Mouse (Mus musculus): ENCODE results near the gene Fzd4. TPM values are rescaled to one million over a fixed set of nuclear protein-coding genes. Genes with fewer than 3 reads are reported as not detected.

Fzd4 gene
- polyA plus RNA-seq, 1 experiment from 2014 or later, result 8.5 TPM

GRCm38 (mm10) chr7:89418917-89419679, 14.9 kb downstream of the Fzd4 start:
- Histone ChIP-seq H3K9ac (ENCODE audit: low read length) (no peak overlapping the region; the same call in 1 of the 2 replicates), H3K9me3 (replicated peaks; ENCODE audit: control insufficient read depth, low read length) (no peaks in the 10 kb centered on the region), H3K27me3 (ENCODE audit: control insufficient read depth, insufficient read depth, low read length) (no peaks in the 10 kb centered on the region), H3K36me3 (ENCODE audit: control insufficient read depth, insufficient read depth) (no peaks in the 10 kb centered on the region), H3K27ac (ENCODE audit: low read length) (peak overlapping the region; percentile 77), H3K4me1 (ENCODE audit: control insufficient read depth, insufficient read depth, low read length) (peaks cover 4% of the 10 kb centered on the region; the same call in 1 of the 2 replicates), H3K4me3 (ENCODE audit: low read length) (peak overlapping the region; percentile 17; the same call in 1 of the 2 replicates), H3K4me2 (ENCODE audit: low read depth, low read length) (peak overlapping the region; percentile 26)
- no peak for ATAC-seq (replicated peaks; ENCODE audit: extremely low read depth, insufficient read depth, low FRiP score)
- 38% methylated on average over 3 of the region's 3 CpGs for WGBS

- Histone ChIP-seq H3K9me3 (replicated peaks; ENCODE audit: control insufficient read depth, low read length) (no peaks in the 10 kb centered on the region), H3K4me3 (ENCODE audit: low read length) (no peak overlapping the region), H3K27ac (ENCODE audit: low read length) (no peak overlapping the region), H3K4me1 (ENCODE audit: control insufficient read depth, insufficient read depth, low read length) (peaks cover 2% of the 10 kb centered on the region; the same call in 1 of the 2 replicates), H3K36me3 (ENCODE audit: control insufficient read depth, insufficient read depth) (no peaks in the 10 kb centered on the region), H3K4me2 (ENCODE audit: low read depth, low read length) (no peak overlapping the region), H3K27me3 (ENCODE audit: control insufficient read depth, insufficient read depth, low read length) (no peaks in the 10 kb centered on the region), H3K9ac (ENCODE audit: low read length) (no peak overlapping the region)
- no peak for ATAC-seq (replicated peaks; ENCODE audit: extremely low read depth, insufficient read depth, low FRiP score)
- 93% methylated on average over 5 of the region's 5 CpGs for WGBS
Measured at GRCm38 (mm10) chr7:89421294-89421693, 17.1 kb downstream of the Fzd4 start.

- no peaks in the 10 kb centered on the region for H3K27me3 ChIP-seq (ENCODE audit: control insufficient read depth, insufficient read depth, low read length)
- H3K4me1 ChIP-seq (ENCODE audit: control insufficient read depth, insufficient read depth, low read length), result 0 out of 2 replicates have a peak, but pooled peaks cover 2% of the 10 kb centered on the region
- no peak overlapping the region for H3K27ac ChIP-seq (ENCODE audit: low read length)
- H3K4me3 ChIP-seq (ENCODE audit: low read length), result no peak overlapping the region
- H3K9me3 ChIP-seq (replicated peaks; ENCODE audit: control insufficient read depth, low read length), result no peaks in the 10 kb centered on the region
- no peaks in the 10 kb centered on the region for H3K36me3 ChIP-seq (ENCODE audit: control insufficient read depth, insufficient read depth)
- no peak for ATAC-seq (replicated peaks; ENCODE audit: extremely low read depth, insufficient read depth, low FRiP score)
- no peak overlapping the region for H3K4me2 ChIP-seq (ENCODE audit: low read depth, low read length)
- WGBS, result 50% methylated on average over 8 of the region's 8 CpGs
- no peak overlapping the region for H3K9ac ChIP-seq (ENCODE audit: low read length)
Measured at GRCm38 (mm10) chr7:89422650-89423049, 18.5 kb downstream of the Fzd4 start.

- no peaks in the 10 kb centered on the region for H3K9me3 ChIP-seq (replicated peaks; ENCODE audit: control insufficient read depth, low read length)
- H3K36me3 ChIP-seq (ENCODE audit: control insufficient read depth, insufficient read depth), result no peaks in the 10 kb centered on the region
- 22% methylated on average over 5 of the region's 5 CpGs for WGBS
- no peak overlapping the region for H3K4me2 ChIP-seq (ENCODE audit: low read depth, low read length)
- no peak overlapping the region for H3K9ac ChIP-seq (ENCODE audit: low read length)
- H3K27me3 ChIP-seq (ENCODE audit: control insufficient read depth, insufficient read depth, low read length), result no peaks in the 10 kb centered on the region
- no peak for ATAC-seq (replicated peaks; ENCODE audit: extremely low read depth, insufficient read depth, low FRiP score)
- H3K4me3 ChIP-seq (ENCODE audit: low read length), result no peak overlapping the region
- H3K4me1 ChIP-seq (ENCODE audit: control insufficient read depth, insufficient read depth, low read length), result 0 out of 2 replicates have a peak, but pooled peaks cover under 1% of the 10 kb centered on the region
- no peak overlapping the region for H3K27ac ChIP-seq (ENCODE audit: low read length)
Measured at GRCm38 (mm10) chr7:89423194-89423593, 19.0 kb downstream of the Fzd4 start.

GRCm38 (mm10) chr7:89423688-89424255, 19.6 kb downstream of the Fzd4 start:
- H3K27ac ChIP-seq (ENCODE audit: low read length), result no peak overlapping the region
- ATAC-seq (replicated peaks; ENCODE audit: extremely low read depth, insufficient read depth, low FRiP score), result no peak
- WGBS, result 66% methylated on average over 8 of the region's 8 CpGs
- no peak overlapping the region for H3K4me2 ChIP-seq (ENCODE audit: low read depth, low read length)
- no peaks in the 10 kb centered on the region for H3K27me3 ChIP-seq (ENCODE audit: control insufficient read depth, insufficient read depth, low read length)
- H3K9me3 ChIP-seq (replicated peaks; ENCODE audit: control insufficient read depth, low read length), result no peaks in the 10 kb centered on the region
- no peaks in the 10 kb centered on the region for H3K4me1 ChIP-seq (ENCODE audit: control insufficient read depth, insufficient read depth, low read length)
- H3K36me3 ChIP-seq (ENCODE audit: control insufficient read depth, insufficient read depth), result no peaks in the 10 kb centered on the region
- no peak overlapping the region for H3K9ac ChIP-seq (ENCODE audit: low read length)
- H3K4me3 ChIP-seq (ENCODE audit: low read length), result no peak overlapping the region

- Histone ChIP-seq H3K27me3 (ENCODE audit: control insufficient read depth, insufficient read depth, low read length) (no peaks in the 10 kb centered on the region), H3K36me3 (ENCODE audit: control insufficient read depth, insufficient read depth) (no peaks in the 10 kb centered on the region), H3K4me1 (ENCODE audit: control insufficient read depth, insufficient read depth, low read length) (no peaks in the 10 kb centered on the region), H3K9ac (ENCODE audit: low read length) (no peak overlapping the region), H3K4me3 (ENCODE audit: low read length) (no peak overlapping the region), H3K27ac (ENCODE audit: low read length) (no peak overlapping the region), H3K4me2 (ENCODE audit: low read depth, low read length) (no peak overlapping the region), H3K9me3 (replicated peaks; ENCODE audit: control insufficient read depth, low read length) (no peaks in the 10 kb centered on the region)
- no peak for ATAC-seq (replicated peaks; ENCODE audit: extremely low read depth, insufficient read depth, low FRiP score)
- WGBS, result 86% methylated on average over 5 of the region's 5 CpGs
Measured at GRCm38 (mm10) chr7:89424659-89425058, 20.5 kb downstream of the Fzd4 start.

GRCm38 (mm10) chr7:89425803-89426725, 21.9 kb downstream of the Fzd4 start:
- Histone ChIP-seq H3K9ac (ENCODE audit: low read length) (no peak overlapping the region), H3K4me3 (ENCODE audit: low read length) (no peak overlapping the region), H3K4me1 (ENCODE audit: control insufficient read depth, insufficient read depth, low read length) (no peaks in the 10 kb centered on the region), H3K9me3 (replicated peaks; ENCODE audit: control insufficient read depth, low read length) (no peaks in the 10 kb centered on the region), H3K36me3 (ENCODE audit: control insufficient read depth, insufficient read depth) (no peaks in the 10 kb centered on the region), H3K27me3 (ENCODE audit: control insufficient read depth, insufficient read depth, low read length) (no peaks in the 10 kb centered on the region), H3K27ac (ENCODE audit: low read length) (no peak overlapping the region), H3K4me2 (ENCODE audit: low read depth, low read length) (no peak overlapping the region)
- WGBS, result 42% methylated on average over 11 of the region's 11 CpGs
- ATAC-seq (replicated peaks; ENCODE audit: extremely low read depth, insufficient read depth, low FRiP score), result no peak

GRCm38 (mm10) chr7:89427101-89427500, 22.9 kb downstream of the Fzd4 start:
- 28% methylated on average over 5 of the region's 5 CpGs for WGBS
- no peaks in the 10 kb centered on the region for H3K27me3 ChIP-seq (ENCODE audit: control insufficient read depth, insufficient read depth, low read length)
- no peak overlapping the region for H3K9ac ChIP-seq (ENCODE audit: low read length)
- H3K4me2 ChIP-seq (ENCODE audit: low read depth, low read length), result no peak overlapping the region
- ATAC-seq (replicated peaks; ENCODE audit: extremely low read depth, insufficient read depth, low FRiP score), result no peak
- no peaks in the 10 kb centered on the region for H3K36me3 ChIP-seq (ENCODE audit: control insufficient read depth, insufficient read depth)
- no peaks in the 10 kb centered on the region for H3K4me1 ChIP-seq (ENCODE audit: control insufficient read depth, insufficient read depth, low read length)
- H3K4me3 ChIP-seq (ENCODE audit: low read length), result no peak overlapping the region
- no peak overlapping the region for H3K27ac ChIP-seq (ENCODE audit: low read length)
- H3K9me3 ChIP-seq (replicated peaks; ENCODE audit: control insufficient read depth, low read length), result no peaks in the 10 kb centered on the region
